Mouse (Mus musculus) gastrocnemius, adult 18-20 months (tissue): ENCODE measurements around the gene Adssl1. TPM values are rescaled to one million over a fixed set of nuclear protein-coding genes. Genes with fewer than 3 reads are reported as not detected.

ENCODE experiments used
- DNase-seq: peaks from one replicate; pipeline ENCODE4 v3.0.0; 2021; ENCODE audit warnings: low spot score
- total RNA-seq, 2 experiments: library from RNA; stranded (reverse); gene quantifications; 2 replicates each; pipeline ENCODE4 v1.2.3; 2021

Adssl1 gene
- total RNA-seq, 2 experiments from 2014 or later: 975 to 1,075 TPM

DNA sequence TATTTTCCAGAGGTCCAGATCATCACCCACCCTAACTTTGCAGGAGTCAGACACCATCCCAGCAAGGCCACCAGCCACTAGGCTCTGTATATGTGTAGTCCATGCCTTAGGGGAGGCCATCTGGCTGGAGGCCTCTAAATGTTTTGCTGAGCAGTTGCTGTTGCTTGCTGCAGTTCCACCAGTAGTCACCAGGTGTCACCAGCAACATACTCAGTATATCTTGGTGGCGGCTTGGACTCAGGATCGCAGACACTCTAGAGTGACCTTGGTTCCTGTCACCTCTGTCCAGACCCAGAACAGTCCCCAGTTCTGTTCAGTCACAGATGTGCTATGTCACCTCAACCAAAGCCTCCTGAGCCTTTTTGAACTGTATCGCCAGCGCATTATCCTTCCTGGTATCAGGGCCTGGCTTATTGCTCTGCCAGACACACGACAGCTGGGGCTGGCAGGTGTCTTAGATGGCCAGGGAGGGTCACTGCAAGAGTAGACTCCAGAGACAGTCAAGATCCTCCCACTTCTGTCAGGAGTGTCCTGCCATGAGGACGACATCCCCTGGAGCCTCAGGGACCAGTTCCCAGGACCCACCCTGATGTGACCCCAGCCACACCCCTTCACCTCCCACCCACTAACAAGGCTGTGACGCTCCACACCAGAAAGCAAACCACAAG is 33.4 kb downstream of the Adssl1 start:
- peak; percentile 92 for DNase-seq

DNA sequence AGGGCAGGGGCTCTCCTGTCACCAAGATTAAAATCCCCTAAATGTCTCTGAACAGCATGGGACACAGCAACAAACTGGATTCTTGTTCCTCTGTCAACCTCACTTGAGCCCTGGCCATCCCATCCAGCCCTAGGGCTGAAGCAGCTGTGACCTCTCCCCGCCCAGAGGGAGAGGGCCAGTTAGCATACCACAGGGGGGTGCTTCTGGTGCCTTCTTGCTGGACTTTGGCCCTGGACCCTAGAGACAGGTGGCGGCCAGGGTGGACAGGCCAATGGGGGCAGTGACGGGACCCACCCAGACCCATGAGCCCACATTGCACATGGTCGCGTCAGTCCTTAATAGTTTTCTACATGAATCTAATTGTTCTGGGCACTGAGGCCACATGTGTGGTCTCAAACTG is 34.2 kb downstream of the Adssl1 start:
- DNase-seq: no peak

DNA sequence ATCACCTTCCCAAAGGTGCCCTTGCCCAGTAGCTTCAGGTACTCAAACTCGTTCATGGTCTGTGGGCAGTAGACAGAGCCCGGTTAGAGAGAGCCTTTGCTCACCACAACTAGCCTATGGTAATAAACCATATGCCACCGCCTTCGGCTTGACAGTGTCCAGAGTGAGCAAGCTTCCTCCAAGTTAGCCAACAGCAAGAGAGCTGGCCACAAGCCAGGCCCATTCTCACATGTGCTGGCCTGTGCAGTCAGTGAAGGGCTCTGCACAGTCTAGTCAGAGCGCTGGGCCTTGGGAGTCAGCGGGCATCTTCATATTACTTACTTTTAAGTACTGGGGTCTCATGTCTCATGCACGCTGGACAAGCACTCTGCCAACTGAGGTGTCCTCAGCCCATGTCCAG is 38.8 kb downstream of the Adssl1 start:
- DNase-seq: no peak

DNA sequence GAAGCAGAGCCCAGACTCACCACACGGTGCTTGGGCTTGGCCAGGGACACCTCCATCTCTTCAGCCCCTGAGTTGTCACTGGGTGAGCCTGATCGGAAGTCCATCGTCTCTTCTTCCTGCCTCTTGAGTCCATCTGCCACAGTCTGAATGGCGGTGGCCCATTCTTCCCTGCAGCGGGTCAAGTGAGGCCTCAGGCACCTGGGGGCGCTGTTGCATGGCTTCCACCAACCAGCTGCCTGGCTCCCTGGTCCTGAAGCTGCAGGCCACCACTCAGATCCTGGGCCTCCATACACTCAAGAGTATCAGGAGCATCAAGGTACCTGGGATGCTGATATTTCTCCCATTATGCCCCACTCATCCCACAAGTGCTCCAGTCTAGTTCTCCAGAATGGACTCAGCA is 39.3 kb downstream of the Adssl1 start:
- peak; percentile 67 for DNase-seq

DNA sequence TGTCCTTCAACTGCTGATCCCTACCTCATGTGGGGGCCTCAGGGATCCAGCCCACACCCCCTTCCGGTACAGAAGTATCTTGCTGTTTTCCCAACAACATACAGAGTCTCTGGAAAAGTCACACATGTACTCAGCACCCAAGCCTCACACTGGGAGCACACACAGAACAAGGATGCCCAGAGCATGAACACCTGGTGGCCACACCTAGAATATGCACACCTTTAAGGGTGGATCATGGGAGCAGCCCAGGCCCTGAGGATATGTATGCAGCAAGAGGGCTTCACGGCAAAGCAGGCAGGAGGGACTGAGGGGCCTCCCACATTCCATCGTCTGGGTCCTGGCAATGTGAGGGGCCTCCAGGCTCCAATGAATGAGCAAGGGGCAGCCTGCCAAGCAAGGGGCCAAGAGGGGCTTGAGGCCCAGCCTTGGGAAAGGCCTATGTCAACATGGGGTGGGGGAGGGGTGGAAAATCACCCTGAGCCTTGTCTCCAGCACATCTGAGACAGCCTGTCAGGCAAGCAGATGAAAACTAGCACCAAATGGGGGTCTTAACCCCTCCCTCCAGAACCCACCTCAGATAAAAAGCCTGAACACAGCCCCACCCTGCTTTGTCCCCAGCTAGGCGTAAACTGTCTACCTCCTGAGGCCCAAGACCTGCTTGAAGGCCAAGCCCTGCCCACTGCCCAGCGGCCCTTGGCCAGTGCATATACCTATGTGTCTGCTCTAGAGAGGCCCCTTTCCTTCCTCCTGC is 40.9 kb downstream of the Adssl1 start:
- DNase-seq: no peak

DNA sequence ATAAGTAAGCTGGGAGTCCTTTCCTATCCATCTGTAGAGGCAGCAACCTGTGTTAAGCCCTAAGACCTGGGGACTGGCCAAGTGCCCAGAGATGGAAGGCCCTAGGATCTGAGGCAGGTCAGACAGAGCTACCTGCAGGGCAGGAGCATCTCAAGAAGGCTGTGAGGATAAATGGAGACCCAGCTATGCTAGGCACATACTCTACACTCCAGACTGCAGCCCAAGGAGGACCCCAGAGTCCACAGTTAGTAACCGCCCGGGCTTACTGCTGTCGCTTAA is 41.4 kb downstream of the Adssl1 start:
- DNase-seq: no peak

DNA sequence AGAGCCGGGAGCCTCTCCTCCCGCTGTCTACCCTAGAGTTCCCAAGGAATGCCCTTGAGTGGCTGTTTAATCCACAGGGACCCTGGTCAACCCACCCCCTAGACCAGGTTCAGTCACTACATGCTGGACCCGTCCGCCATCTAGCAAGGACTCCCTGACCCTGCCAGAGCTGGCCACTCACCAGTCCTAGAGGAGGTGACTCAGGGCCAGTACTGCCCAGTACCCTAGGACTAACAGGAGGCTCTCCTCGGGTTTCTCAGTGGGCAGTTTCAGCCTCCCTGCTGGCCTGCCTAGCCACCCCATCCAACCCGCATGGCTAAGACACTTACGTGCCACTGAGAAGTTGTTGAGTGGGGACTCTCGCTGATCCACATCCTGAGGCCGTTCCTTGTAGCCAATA is 42.0 kb downstream of the Adssl1 start:
- no peak for DNase-seq

DNA sequence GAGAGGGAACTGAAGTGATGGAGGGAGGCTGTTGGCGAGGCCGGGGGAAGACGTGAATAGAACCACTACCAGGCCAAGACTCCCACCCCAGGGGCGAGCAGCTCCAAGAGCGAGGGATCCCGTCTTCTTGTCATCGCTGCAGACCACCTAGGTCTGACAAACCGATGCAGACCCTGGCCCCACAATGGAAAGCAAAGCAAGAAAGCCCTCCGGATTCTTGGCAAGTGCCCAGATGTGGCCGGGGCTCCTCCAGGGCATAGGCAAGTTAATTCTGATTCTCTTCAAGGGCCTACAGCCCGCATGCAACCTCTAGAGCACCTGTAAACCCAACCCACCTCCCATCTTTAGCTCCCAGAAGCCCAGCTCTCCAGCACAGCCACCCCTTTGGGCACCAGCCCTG is 43.5 kb downstream of the Adssl1 start:
- DNase-seq: no peak

DNA sequence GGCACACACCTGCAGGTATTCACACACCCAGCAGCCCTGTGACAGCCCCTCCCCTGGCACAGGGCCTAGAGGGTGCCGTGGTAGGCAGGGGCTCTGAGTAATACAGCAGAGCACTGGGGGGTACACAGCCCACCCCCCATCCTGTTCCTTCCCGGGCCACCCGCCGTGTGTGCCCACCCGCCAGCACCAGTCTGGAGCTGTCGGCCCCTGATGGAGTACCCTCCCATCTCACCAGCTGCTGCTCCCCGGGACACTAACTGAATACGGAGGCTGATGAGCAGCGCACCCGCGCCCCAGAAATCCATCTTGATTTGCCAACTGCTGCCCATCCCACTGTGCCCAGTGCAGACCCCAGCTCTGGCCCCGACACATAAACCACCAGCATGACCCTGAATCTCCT is 43.9 kb downstream of the Adssl1 start:
- DNase-seq: no peak

DNA sequence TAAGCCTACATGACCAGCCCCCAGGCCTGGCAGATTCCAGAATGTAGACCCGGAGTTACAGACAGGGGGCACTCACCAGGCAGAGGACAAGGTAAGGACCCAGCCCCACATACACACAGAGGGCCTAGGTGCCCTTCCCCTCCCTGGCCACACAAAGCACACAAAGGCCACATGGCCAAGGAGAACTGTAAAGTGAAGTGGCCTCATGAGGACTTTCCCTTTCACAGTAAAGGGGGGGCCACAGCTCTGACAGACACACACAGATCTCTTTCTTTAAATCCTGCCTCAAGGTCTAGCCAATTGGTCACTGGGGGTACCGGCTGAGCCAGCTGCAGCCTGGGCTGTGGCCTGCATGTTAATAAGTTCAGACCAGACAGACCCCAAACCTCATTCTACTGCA is 44.3 kb downstream of the Adssl1 start:
- DNase-seq: no peak

DNA sequence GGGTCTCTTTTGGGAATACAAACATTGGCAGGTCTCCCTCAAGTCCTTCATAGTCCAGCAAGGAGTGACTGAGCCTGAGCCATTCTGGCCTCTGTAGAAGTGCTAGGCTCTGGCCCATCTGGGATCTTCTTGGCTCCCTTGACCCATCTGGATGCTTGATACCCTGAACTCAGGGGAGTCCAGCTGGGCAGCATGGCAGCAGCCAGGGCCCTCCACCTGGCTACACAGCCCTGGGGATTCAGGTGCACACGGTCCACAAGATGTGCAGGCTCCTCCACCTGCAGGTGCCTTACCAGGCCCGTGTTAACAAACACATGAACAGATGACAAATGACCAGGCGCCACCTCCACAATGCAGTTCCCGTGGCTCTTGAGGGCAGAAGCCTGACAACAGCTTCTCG is 44.8 kb downstream of the Adssl1 start:
- no peak for DNase-seq

DNA sequence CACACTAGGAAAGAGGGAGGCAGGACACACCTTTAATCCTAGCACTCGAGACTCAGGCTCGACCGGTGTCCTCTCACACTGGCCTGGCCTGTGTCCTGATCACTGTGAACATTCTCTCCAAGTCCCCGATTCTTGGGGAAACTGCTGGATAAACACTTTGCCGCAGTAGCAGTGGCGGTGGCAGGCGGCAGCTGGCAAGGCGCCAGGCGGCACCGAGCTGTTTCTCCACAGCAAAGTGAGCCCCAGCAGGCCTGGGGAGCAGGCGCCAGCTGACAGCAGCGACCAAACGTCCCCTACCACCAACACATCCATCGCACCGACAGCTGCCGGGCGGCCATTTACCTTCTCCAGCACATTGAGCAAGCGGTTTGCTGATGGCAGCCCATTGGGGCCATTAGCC is 45.6 kb downstream of the Adssl1 start:
- DNase-seq: no peak

DNA sequence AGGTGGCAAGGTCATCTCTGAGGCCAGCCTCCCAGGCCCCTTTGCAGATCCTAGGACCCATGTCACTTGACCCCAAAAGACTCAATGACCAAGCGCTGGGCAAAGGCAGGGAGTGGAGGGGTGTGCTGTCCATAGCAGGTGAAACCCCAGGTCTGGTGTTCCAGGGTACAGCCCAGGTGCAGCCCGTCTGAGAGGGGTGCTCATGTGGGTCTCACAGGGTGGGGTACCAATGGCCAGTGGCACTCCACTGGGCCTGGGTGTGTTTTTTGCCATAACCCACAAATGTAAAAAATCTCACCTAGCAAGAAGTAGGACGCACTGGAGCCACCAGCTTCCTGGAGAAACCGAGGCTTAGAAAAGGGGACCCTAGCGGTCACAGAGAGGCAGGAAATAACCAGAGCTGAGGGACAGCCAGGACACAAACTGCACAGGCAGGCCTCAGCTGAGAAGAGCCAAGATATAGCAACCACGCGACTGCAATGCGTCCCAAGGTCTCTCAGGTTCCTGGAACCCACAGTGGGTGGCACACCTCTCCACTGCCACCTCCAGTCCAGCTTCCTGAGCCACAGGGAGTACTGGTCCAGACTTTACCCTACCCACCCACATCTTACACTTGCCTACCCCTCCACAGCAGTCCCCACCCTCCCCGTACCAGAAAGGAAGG is 46.2 kb downstream of the Adssl1 start:
- no peak for DNase-seq

DNA sequence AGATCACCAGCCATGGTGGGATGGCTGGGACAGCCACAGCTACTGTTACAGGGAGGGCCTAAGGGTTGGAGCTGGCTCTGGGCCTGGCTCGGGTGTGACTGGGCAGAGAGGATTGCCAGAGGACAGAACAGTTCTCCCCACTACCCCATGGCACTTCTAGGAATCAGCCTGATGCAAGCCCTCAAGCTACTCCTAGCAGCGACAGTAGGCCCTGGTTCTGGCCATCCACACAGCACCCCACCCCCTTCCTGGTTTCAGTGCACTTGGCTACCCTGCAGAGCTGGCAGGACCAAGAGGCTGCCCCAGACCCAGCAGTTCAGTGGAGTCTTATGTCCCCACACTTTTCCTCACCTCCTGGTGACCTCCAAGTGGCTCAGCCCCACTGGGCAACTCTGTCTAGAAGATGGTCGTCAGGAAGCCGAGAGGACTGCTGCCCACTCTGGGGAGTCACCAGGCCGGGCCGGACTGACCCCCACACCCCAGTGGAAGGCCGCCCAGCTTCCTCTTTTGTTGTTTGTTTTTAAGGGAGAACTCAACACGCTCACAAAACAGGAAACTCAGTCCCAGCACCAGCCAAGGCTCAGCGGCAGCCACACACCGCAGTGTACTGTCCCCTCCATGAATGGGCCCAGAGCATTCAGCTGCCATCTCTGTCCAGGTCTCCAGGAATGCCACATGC is 47.9 kb downstream of the Adssl1 start:
- peak; percentile 58 for DNase-seq

DNA sequence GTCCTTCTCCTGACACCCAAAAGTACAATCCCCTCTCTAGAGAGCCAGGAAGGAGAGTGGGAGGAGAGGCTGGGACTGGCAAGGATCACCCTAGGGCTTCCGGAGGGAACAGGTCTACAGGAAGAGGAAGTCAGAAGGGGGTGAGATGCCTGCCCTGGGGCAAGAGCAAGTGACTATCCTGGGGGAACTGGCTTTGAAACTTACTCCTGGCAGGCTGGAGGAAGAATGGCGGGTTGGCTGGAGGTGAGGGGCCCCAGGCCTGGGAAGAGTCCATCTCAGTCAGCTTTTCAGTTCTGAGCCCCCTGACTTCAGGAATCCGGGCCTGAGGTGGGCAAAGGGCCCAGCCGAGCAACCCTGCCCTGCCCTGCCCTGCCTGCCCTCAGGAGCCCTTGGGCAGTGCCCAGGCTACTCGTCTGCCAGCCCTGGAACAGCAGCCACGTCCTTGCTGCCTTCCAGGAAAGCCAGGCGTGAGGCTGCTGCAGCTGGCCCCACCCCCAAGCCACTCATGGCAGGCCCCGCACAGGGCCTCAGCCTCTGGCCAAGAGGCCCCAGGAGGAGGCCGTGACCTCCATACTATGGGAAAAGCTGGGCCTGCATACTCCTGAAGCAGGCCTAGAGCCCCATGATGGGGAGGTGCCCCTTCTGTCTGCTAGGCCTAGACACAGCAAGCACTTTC is 51.0 kb downstream of the Adssl1 start:
- peak; percentile 77 for DNase-seq

DNA sequence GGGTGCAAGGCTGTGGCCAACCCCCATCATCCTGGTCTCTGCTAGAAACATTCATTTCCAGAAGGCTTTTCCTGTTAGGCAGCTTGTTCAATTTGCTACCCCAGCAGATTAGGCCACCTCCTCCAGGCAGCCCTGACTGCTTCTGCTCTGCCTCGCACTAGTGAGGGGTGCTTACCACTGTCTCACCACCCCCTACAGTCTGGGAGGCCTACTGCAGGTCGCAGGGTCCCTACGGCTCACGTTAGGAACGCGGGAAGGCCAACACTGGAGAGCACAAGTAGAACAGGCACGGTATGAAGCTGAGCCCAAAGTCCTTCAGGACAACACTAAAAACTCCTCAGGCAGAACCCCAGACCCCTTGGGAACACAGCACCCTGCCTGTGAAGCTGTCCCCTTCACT is 52.0 kb downstream of the Adssl1 start:
- no peak for DNase-seq

DNA sequence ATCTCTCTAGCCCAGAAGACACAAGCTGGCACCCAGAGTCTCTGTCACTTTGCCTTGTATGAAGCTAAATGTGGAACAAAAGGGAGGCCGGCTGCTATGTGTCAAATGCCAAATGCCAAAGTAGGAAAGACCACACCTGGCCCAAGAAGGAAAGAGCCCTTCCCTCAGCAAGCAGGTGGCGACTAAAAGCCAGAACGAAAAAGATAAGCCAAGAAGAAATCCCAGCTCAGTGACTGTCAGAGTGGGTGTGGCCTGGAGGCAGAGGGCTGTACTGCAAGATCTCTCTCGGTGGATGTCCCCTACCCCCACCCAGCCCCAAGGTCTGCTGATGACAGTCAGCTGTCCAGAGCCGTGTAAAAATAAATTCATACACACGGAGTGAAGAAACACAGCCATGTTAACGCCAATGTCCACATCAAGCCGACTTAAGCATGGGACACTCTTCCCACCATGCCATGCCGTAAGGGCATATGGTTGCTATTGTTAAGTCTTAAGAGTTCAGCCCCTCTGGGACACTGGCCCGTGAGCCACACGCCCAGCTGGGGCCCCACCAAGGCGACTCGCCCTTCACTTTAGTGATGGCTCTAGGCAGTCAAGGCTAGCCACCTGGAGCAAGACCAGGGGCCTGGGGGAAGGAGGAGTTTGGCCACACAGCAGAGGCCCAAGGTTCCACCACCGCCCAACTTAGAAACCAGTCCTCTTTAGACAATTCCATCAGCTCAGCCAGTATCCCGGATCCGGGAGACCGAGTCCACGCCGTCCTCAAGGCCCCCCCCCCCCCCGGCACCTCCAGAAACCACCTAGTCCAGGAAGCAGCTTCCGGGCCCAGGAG is 53.1 kb downstream of the Adssl1 start:
- DNase-seq: no peak

DNA sequence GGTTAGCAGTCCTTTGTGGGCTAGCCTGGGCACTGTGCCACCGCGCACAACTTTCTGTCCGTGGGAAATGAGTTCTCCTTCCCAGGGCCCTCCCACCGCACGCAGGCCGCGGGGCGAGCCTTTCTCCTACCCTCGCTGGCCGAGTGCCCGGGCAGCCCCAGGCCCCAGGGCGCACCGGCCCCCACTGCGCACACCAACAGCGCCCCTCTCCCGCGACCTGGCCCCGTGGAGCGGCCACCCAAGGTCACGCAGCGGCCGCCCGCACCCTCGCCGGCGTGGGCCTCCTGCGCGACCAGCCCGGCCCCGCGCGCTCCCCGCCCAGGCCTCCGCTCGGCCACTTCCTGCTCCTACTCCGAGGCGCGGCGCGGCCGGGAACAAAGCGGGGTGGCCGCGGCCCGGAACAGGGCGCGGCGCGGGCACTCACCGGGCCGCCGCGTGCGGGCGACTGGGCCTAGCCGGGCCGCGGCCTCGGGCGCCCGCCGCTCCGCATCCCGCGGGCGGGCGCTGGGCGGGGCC is 53.8 kb downstream of the Adssl1 start:
- DNase-seq: no peak

DNA sequence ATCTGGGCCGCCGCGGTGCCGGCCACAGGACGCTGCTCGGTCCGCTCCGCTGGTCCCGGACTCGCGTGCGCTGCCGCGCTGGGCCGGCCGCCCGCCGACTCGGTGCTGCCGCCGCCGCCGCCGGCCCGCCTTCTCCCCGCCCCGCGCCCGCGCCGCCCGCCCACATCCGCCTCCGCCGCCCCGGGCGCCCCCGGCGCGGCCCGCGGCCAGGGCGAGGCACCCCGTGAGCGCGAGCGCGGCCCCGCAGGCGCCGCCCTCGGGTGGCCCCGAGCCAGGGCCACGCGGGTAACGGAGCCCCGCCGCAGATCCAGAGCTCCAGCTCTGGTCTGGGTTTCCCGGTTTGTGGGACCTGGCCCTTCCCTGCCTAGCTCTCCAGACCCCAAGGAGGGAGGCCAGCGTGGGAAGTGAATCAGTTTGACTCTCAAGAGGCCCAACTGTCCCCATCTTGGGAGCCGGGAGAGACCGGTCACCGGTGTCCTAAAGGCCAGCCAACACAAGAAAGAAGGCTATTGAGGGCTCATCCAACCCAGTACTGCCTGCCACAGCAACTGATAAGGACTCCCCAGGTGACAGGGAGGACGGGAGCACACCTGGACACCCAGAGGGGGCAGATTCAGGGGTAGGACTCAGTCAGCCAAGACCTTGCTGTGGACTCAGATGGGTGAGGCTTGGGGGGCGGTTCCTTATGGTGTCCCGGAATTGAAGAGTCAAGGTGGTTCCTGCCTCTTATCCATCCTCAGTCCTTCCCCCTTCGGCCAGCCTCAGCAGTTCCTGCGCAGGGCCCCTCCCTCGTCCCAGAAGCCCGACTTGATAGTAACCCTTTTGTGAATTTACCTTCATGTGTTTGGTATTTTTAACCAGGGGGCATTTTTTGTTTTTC is 54.5 kb downstream of the Adssl1 start, which contains the start of gene Akt1:
Akt1 (minus strand) TSS at position 753 of the 880 bp plus-strand sequence.
- peak; percentile 51 for DNase-seq
